Mouse (Mus musculus): ENCODE measurements around the gene Bcor. TPM values are rescaled to one million over a fixed set of nuclear protein-coding genes. Genes with fewer than 3 reads are reported as not detected.

The Bcor gene
- total RNA-seq, 2 experiments from 2014 or later = 20.8 to 20.9 TPM

- DNase-seq (ENCODE audit: low spot score in 2 of 2) = peak in 1 of 2 experiments; percentile 62
Observed at GRCm38 (mm10) chrX:12088301-12089026, 71.7 kb downstream of the Bcor start.

- peak in 1 of 2 experiments; percentile 18 for DNase-seq (ENCODE audit: low spot score in 2 of 2)
Observed at GRCm38 (mm10) chrX:12087511-12088300, 72.4 kb downstream of the Bcor start.

- peak in 1 of 2 experiments; percentile 16 for DNase-seq (ENCODE audit: low spot score in 2 of 2)
Observed at GRCm38 (mm10) chrX:12086674-12087510, 73.3 kb downstream of the Bcor start.

GRCm38 (mm10) chrX:12085949-12086348 is 74.2 kb downstream of the Bcor start:
- no peak for DNase-seq (ENCODE audit: low spot score in 2 of 2)

GRCm38 (mm10) chrX:12085290-12085689 is 74.9 kb downstream of the Bcor start:
- DNase-seq (ENCODE audit: low spot score in 2 of 2) = no peak

- DNase-seq (ENCODE audit: low spot score in 2 of 2) = no peak
Observed at GRCm38 (mm10) chrX:12084698-12085097, 75.5 kb downstream of the Bcor start.

GRCm38 (mm10) chrX:12083631-12084030 is 76.5 kb downstream of the Bcor start:
- no peak for DNase-seq (ENCODE audit: low spot score in 2 of 2)

- no peak for DNase-seq (ENCODE audit: low spot score in 2 of 2)
Observed at GRCm38 (mm10) chrX:12082736-12083135, 77.4 kb downstream of the Bcor start.

GRCm38 (mm10) chrX:12082184-12082583 is 78.0 kb downstream of the Bcor start:
- DNase-seq (ENCODE audit: low spot score in 2 of 2) = no peak

- no peak for DNase-seq (ENCODE audit: low spot score in 2 of 2)
Observed at GRCm38 (mm10) chrX:12081741-12082155, 78.4 kb downstream of the Bcor start.

- DNase-seq (ENCODE audit: low spot score in 2 of 2) = no peak
Observed at GRCm38 (mm10) chrX:12080904-12081740, 79.0 kb downstream of the Bcor start.

- peak in 1 of 2 experiments; percentile 48 for DNase-seq (ENCODE audit: low spot score in 2 of 2)
Observed at GRCm38 (mm10) chrX:12080095-12080903, 79.9 kb downstream of the Bcor start.

GRCm38 (mm10) chrX:12079309-12080094 is 80.7 kb downstream of the Bcor start:
- peak in 1 of 2 experiments; percentile 20 for DNase-seq (ENCODE audit: low spot score in 2 of 2)

GRCm38 (mm10) chrX:12079059-12079308 is 81.2 kb downstream of the Bcor start:
- DNase-seq (ENCODE audit: low spot score in 2 of 2) = no peak

GRCm38 (mm10) chrX:12078195-12079058 is 81.7 kb downstream of the Bcor start:
- DNase-seq (ENCODE audit: low spot score in 2 of 2) = peak in 1 of 2 experiments; percentile 10

GRCm38 (mm10) chrX:12077601-12077980 is 82.6 kb downstream of the Bcor start:
- no peak for DNase-seq (ENCODE audit: low spot score in 2 of 2)

- DNase-seq (ENCODE audit: low spot score in 2 of 2) = peak in 1 of 2 experiments; percentile 60
Observed at GRCm38 (mm10) chrX:12076763-12077600, 83.2 kb downstream of the Bcor start.
